Mouse (Mus musculus): ENCODE data around the gene Dera.

DNA sequence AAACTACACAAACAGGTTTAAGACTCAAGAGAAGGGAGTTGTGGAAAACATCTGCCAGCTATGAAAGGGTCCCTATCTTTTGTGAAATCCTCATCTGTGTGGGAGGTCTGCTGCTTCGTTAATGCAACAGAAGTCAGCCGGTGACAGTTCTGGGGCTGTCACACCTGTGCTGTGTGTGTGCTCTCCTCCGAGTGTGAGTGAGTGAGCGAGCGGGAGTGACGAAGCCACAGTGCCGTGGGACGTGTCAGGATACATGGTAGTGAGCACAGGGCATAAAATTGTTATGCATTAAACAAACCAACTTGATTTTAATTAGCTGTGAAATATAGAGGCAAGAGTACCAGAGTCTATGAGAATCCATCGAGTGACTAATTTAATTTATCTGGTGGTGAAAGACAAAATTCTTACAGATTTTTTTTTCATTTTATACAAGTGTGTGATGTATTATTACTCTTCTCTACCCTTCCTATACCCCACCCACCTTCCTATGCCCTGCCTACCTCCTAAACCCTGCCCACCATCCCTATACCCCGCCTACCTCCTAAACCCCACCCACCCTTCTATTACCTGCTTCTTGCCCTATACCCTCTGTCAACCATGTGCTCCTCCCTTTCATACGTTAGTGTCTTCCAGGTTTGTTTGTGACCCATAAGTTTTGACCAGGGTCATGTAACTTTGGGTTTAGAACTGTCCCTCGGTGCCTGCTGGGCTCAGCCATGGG, 74.9 kb downstream of the Dera start:
- no peak for TF ChIP-seq TAL1 (IDR thresholded peaks at IDR 0.05; ENCODE audit: low read length)
- no peak for TF ChIP-seq GATA1 (IDR thresholded peaks at IDR 0.05; ENCODE audit: low read length)

All from erythroblast, embryonic 14.5 days (primary cell).